Mouse (Mus musculus): ENCODE results near the gene Atl3. TPM values are rescaled to one million over a fixed set of nuclear protein-coding genes. Genes with fewer than 3 reads are reported as not detected.

Gene Atl3
- total RNA-seq (2021), result 10 to 100 TPM; 22.2 to 23.5 TPM
- long read RNA-seq, experiment 1, full-length matches to known transcripts, result 1 of 9 reads
- long read RNA-seq, experiment 1, partial matches to known transcripts, result 0 of 9 reads
- long read RNA-seq, experiment 1, other reads (novel, unspliced or antisense), result 8 of 9 reads
- long read RNA-seq, experiment 2, partial matches to known transcripts, result 0 of 2 reads
- long read RNA-seq, experiment 2, other reads (novel, unspliced or antisense), result 2 of 2 reads

DNA sequence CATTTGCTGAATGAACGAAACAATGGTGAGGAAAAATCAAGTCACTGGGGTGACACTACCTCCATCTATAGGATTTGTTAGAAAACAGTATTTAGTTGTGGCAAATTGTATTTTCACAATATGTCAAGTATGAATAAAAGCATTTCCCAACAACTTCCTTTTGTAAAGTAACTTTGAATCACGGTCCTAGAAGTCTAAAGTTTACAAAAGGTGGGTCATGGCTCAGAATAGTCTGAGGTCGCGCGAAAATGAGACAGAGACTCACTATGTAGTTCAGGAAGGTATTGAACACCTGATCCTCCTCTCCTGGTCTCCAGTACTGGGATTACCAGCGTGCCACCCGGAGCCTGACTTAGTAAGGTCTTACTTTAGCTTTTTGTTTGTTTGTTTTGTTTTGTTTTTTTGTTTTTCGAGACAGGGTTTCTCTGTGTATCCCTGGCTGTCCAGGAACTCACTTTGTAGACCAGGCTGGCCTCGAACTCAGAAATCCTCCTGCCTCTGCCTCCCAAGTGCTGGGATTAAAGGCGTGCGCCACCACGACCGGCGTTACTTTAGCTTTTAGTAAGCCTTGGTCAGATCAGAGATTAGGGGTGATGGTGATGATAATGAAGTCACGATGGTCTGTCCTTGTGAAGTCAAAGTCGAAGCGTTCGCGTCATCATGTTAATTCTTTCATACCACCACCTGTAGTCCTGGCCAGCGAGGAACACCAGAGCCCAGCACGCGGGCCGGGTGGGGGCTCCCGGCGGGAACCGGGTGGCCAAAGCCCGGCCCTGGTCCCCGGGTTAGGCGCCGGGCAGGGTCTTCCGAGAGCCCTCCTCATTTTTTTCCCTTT lies at the start of gene Atl3:
TSS of gene Atl3 (plus strand) at position 689 of the 835 bp plus-strand sequence.
- DNase-seq (ENCODE audit: low spot score in 2 of 2), result no peak

DNA sequence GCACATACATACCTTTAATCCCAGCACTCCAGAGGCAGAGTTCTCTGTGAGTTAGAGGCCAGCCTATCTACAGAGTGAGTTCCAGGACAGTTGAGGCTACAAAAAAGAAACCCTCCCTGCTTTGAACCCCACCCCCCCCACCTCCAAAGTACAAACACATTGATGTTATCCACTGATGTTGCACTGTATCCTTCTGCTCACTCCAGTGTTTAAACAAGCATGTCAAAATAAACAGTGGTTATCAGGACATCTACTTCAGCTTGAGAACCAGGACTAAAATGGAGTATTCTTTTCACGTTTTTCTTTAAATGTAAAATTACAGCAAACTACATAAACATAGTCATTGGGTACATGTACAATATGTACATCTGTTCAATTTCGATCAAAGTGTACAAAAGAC lies 48.7 kb upstream of the Atl3 start:
- no peak for DNase-seq (ENCODE audit: low spot score in 2 of 2)

DNA sequence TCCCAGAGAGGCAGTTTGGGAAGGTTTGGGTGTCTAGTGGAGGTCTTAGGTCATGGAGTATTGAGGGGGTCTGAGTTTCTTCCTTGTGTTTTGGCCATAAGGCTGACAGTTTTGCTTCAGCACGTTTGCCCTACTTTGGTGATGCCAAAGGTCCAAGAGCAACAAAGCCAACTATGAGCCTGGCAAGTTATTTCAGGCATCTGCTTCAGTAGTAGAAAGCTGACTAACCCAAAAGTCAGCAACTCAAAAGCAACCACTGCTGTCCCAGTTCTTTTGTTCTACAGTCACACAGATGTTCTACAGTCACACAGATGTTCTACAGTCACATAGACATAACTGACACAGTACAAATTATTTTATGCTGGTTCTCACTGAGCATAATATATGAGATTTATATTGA lies 48.2 kb upstream of the Atl3 start:
- DNase-seq (ENCODE audit: low spot score in 2 of 2), result no peak

DNA sequence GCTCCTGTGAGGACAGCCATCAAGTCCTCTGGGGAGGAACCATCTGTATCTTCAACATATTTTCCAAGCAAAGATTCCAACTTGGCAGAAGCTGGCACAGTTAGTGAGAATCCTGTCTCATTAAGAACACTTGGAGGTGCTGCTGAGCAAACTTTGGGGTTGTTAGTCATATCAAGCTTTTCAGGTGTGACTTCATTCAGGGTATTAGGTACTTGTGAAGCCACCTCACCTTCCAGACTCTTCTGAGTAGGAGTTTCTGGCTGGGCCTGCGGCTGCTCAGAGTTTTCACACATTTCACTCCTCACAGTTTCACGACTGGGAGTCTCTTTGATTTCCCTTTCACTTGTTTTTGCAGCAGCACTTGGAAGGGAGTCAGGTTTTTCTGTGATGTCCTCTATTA lies 37.0 kb upstream of the Atl3 start:
- DNase-seq (ENCODE audit: low spot score in 2 of 2), result no peak

DNA sequence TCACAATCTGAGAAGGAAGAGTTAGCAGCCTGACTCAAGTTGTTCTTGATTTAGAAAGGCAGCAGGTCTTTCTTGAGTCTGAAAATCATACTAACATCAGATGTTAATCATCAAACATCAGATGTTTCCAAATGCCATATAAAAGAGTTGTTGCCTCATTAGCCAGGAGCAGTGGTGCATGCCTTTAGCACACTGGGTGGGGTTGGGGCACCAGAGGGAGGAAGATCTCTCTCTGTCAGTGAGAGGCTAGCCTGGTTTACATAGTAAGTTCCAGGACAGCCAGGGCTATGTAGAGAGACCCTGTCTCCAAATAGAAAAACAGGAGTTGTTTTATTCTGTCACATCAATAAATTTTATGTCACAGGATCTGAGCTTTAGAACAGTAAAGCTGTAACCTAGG lies 34.9 kb upstream of the Atl3 start:
- no peak for DNase-seq (ENCODE audit: low spot score in 2 of 2)

DNA sequence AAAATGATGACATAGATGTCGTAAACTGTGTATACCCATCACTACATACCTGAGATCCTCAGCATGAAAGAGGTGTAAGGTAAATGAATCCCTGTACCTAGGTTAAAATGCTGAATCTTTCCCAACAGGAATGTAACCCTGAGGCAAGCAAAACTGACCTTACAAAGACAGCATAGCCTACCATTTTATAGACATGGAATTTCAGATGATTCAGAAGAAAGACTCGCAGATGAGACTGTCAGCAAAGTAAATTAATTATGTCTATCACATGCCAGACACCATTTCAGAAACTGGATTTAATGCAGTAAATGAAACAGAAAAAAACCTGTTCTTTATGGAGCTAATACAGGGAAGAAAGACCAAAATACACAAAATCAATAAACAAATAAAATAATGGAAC lies 34.5 kb upstream of the Atl3 start:
- no peak for DNase-seq (ENCODE audit: low spot score in 2 of 2)

DNA sequence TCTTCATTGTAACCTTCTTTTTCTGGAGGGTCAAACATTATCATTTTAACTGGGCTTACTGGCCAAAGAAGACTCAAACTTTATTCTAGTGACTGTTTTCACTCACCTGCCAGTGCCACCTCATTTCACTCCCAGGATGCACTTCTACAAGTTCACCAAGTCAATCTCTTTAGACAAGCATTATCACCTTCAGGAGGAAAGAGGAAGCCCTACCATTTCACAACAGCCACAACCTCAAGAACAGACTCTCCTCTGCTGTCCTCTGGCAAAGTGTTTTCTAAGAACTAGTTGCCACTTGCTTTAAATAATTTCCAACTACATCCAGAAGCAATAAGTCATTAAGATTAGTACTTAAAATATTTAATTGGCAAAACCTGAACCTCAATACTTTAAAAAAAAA lies 25.9 kb upstream of the Atl3 start:
- DNase-seq (ENCODE audit: low spot score in 2 of 2), result no peak

DNA sequence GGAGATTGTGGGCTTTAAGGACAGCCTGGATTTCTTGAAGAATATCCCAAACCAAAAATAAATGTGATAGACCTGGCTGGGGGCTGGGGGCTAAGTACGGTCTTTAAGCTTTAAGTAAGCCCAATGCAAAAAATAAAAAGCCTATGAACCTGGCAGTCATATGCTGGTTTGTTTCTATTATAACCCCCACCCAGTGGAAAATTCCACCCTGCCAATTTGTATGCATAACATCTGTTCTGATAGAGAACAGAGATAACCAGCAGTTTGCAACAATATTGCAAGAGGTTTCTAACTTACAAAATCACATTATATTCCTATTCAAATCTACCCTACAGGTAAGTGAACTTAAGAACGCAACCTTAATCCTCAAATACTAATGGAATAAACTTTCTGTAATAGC lies 23.2 kb upstream of the Atl3 start:
- no peak for DNase-seq (ENCODE audit: low spot score in 2 of 2)

DNA sequence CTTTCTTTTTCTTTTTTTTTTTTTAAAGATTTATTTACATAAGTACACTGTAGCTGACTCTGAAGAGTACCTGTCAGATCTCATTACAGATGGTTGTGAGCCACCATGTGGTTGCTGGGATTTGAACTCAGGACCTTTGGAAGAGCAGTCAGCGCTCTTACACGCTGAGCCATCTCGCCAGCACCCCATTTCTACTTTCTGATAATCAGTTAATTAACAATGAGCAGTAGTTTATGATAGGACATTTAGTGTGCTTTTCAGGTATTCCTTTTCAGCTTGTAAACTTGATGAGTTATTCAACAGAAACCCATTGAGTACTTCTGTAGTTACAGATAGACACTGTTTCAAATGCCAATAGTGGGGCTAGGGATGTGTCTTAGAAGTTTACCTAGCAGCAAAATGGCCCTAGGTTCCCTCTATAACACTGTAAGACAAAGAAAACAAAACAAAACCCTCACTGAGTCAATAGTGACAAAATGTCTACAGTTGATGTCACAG lies 14.0 kb upstream of the Atl3 start:
- no peak for DNase-seq (ENCODE audit: low spot score in 2 of 2)

DNA sequence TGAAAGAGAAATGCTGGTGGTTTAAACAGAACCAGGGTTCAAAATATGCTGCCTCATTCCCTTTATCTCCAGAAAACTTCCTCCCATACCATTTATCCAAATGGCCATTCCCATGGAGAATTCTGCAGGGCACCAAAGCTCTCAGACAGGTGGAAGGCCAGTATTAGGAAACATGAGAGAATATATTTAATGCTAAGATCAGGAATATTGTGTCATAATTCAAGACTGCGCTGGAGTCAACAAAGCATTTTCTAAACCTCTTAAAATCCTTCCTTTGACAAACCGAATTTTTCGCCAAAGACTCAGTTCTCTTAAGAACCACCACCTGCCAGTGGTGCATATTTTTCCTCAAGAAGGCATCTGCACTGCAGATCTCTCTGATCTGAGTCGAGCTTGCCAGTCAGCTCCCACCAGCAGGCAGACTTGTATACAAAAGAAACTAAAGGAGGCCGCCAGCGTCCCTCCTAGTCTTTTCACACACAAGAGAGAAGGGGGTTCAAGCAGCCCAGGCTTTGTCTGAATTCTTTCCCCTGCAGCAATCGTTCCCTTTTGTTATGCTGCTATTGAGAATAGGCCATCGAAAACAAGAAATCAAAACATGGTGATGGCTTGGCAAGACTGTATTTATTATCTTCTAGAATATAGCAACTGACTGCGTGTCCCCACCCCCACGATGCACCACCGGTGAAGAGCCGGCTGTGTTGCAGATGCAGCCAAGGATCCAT lies 12.1 kb upstream of the Atl3 start:
- DNase-seq (ENCODE audit: low spot score in 2 of 2), result peak; percentile 47 to 60

DNA sequence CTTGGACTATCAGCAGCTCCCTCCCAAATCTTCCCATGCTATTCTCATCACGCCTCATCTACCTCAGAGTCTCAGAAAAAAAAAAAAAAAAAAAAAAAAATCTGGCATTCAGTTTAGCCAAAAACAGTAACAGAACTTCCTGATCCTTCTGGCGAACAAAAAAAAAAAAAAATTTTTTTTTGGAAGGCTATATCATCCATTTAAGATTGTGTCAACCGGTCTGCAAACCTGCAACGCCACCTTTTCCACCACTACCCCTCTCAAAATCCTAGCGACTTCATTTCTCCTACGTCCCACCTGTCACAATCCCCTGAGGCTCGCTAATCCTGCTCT lies 11.6 kb upstream of the Atl3 start:
- no peak for DNase-seq (ENCODE audit: low spot score in 2 of 2)

DNA sequence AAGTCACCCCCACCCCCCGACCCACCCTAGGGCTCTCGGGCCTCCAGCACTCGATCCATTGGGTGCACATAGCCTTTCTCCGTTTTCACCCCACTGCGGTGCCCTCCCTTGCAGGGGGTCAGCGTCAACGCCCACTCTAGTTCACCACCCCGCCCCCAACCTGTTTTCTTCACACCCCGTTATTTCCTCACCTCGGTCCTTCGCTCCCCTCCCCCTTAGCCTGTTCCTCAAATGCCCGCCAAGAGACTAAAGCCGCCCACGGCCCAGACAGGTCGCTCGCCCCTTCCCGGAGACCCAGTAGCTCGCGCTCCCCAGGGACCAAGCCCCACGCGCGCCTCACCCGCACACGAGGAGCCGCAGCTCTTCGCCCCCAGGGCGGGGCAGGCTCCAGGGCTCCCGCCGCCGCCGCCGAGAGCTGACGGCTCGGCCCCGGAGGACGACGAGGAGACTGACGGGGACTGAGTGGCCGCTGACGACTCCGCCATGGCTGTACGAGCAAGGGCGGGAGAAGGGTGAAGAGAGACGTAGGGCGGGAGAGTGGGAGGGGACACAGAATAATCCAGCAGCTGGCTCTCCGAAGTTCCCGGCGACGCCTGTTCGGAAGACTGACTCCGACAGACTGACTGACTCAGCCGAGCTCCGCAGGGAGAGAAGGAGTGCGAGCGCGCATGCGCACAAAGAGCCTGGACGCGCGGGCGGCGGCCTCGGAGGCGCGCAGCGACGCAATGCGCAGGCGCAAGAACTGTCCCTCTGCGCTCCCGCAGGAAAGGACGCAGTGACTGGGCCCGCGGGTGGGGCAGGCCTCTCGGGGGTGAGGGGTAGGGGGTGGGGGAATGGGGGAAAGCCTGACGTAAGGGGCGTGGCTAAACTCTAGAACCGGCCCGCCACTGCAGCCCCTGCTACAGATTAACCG lies 11.0 kb upstream of the Atl3 start, which contains the start of gene Rtn3:
TSS of gene Rtn3 (minus strand) at position 683 of the 913 bp plus-strand sequence.
- peak; percentile 96 to 97 for DNase-seq (ENCODE audit: low spot score in 2 of 2)

DNA sequence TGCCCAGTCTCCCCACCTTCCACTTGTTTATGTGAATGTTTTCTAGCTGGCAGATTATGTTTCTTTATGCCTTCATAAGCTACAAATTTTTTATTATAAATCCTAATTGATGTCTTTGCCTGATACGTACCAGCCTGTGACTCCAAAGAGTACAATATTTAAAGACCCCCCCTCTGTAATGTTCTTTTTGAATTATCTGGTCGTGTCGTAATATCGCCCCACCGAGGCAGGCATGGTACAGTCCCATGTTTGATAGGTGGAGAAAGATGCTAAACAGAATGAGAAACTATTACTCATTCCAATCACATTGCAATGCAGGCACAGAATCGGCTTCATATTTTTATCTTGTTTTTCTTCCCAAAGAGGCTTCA lies 10.3 kb upstream of the Atl3 start:
- DNase-seq (ENCODE audit: low spot score in 2 of 2), result peak; percentile 40 to 53

DNA sequence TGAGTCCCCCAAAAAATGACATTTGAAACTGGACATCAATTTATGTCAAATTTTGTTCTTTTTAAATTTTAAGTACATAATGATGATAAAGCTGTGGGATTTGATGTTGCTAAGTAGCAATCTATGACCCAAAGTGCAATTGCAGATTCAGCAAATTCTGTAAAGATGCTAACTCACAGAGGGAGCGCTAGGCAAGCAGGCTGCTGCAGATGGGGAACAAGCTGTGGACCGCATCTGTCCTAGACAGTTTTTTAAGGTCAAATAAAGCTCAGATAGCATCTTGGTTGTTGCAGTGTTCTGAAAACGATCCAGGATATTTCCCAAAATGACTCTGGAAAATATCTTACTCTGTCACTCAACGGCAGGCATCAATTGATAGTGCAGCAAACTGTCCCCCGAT lies 9.8 kb upstream of the Atl3 start:
- DNase-seq (ENCODE audit: low spot score in 2 of 2), result peak; percentile 8 to 14

DNA sequence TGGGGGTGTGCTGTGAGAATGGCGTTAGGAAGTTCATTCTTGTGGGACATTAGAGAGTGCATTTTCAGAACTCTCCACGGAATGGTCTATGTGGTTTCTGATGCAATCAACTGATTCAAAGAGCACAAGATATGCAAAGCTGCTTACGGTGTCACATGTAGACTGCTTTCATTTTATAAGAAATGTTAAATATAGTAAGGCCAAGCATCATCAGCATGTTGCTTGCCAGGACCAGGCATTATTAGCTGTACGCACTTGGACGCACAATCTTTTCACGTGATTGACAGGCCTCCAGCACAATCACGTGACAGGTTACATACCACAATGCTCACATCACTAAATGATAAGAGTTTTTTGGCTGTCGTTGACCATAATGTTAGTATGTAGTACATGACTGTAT lies 6.2 kb upstream of the Atl3 start:
- DNase-seq (ENCODE audit: low spot score in 2 of 2), result no peak

DNA sequence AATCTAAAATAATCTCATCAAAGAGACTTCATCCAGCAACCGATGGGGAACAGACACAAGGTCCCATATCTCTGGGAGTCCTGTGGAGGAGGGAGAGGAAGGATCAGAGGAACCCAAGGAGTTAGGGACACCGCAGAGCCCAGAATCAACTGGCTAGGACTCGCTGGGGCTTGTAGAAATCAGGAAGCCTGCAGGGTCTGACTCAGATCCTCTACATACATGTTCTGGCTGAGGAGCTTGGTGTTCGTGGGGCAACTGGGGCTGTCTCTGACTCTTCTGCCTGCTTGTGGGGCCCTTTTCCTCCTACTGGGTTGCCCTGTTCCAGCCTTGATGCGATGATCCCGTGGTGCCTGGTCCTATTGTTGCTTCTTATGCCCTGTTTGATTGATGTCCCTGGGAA lies 1.9 kb upstream of the Atl3 start:
- DNase-seq (ENCODE audit: low spot score in 2 of 2), result no peak

DNA sequence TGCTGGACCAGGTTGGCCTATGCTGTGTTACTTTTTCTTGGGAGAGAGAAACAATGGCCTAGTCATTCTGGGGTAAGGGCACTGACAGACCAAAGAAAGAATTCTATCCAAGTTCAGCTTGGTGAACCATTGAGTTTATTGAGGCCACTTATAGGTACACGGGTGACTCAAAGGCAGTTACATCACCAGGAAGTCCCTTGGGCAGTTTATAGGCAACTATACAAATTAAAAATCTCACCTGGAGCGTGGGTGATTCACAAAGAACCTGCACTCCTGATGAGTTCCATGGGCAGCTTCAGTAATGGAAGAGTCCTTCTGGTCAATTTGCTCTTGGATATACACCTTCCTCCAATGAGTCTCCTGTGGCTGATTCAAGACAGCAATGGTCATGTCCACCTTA lies 1.2 kb upstream of the Atl3 start:
- DNase-seq (ENCODE audit: low spot score in 2 of 2), result no peak

DNA sequence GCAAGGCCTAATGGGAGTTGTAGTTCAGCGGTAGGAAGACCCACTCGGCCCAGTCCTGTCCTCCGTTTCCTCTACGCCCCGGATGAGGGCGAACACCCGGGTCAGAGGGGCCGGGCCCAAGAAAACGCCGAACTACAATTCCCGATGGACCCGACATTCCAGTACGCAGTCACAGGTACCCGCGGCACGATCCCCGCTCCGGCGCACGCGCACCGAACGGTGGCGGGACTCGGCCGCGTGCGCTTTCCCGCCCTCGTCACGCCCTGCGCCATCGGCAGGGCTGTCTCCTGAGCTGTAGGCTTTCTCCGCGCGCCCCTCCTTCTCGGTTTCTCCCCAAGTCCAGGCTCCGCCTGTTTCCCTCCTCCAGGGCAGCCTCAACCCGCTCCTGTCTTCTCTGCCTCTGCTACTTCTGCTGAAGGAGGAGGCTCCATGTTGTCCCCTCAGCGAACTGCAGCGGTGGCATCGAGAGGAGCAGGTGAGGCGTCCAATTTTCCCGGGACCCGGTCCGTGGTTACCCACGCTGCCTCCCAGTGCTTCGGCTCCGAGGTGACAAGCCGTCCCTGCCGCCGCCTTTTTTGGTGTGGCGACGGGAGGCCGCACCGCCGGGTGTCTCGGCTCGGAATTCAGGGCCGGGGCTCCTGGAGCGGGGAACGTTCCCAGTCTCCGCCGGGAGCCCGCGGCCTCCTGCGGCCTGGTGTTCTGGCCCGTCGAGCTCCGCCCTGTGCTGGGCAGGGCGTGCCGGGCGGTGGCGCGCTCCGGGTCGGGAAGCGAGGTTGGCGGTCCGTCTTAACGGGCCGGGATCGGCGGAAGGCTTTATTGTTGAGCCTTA lies 561 bp downstream of the Atl3 start:
- peak; percentile 96 to 99 for DNase-seq (ENCODE audit: low spot score in 2 of 2)

DNA sequence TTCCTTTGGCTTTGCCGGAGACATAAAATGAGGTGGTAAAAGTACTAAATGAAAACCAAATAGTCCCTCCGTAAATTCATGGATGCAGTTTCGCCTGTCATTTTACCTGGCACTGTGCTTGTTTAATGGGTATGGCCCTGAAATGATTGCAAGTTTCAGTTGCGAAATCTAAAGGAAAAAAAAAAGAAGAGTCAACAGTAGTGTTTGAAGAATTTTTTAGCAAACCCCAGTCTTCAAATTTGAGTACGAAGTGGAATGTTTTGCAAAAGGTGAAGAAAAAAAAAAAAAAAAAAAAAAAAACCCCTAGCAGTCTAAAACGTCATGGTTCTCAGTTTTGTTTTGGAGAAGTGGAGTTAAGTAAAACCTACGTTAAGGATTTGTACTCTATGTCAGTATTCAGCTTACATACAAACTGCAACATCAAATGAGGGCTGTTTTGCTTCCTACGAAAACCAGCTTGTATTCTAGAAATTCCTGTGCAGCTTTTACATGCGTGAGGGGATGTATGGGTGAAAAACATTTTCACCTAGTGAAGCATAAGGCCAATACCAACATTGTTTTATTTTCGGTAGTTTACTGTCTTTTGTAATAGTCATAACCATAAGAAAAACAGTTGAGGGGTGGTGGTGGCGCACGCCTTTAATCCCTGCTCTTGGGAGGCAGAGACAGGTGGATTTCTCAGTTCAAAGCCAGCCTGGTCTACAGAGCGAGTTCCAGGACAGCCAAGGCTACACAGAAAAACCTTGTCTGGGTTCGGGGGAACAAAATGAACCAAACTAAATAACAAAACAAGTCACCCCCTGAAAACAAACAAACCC lies 1.6 kb downstream of the Atl3 start:
- no peak for DNase-seq (ENCODE audit: low spot score in 2 of 2)
